Mouse (Mus musculus) adipocyte (in vitro differentiated cells): ENCODE results near the gene Thtpa.

Experiments
- DNase-seq: peaks from one replicate; pipeline ENCODE4 v3.0.0-alpha.2; 2016; ENCODE audit warnings: low spot score

Thtpa gene

DNA sequence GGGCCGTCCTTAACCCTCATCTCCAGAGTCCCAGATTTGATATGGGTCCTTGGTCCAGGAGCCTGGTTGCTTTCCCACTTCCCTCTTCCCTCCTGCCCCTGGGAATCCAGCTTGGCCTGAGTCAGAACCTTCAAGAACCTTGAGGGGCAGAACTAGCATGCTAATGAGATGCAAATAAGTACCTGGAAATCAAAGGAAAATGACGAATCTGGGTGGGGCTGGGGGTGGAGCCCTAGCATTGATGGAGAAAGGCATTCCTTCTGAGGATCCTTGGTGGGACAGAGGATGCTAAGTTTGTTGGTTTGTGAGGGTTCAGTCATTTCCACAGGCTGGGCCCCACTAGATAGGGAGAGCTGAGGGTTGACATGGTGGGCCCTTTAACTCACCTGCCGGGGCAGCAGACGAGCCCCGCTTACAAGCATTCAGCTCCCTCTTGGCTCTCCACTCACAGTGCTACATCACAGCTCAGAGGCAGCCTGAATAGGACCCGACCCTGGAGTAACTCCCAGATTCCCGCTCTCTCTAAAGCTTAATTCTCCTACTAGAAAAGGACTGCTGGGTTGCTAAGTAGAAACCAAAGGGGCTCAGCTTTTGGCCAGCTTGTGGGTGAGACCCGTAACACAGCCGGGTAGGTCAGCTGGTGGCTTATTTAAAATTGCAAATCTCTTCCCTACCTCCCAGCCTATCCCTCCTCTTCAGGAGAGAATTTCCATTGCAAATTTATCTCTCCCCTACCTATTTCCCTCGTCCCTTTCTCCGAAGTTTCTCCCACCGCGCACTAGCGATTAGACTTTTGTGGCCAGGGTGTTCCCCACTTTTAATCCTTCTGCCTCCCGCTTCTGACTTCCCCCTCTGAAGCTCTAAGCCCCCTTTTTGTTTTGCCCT lies 16.9 kb upstream of the Thtpa start:
- no peak for DNase-seq

DNA sequence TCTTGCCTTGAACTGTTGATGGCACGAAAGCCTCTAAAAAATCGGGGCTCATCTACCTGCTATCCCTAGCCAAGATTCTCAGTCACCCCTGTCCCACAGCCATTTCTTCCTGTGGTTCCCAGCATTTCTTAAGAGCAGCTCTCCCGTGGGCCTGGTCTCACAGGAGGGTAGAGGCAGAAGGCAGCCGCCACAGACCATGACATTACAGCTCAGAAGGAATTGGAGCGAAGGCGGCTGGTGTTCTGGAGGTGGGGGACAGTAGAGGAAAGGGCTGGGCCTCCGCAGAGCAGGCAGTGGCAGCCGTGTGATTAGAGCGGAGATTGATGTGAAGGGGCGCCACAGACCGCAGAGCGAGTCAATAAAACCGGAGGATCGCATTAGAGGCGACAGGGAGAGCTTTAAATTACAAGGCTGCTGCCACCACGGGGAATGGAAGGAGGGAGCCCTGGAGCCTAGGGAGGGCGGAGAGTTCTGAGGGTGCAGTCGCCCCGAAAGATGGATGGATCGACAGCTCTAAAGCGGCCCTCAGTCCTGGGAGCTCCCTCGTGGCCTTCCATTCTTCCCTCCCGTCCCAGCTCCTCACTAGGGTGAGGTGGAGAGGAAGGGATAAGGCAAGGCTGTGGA lies 16.1 kb upstream of the Thtpa start:
- no peak for DNase-seq

DNA sequence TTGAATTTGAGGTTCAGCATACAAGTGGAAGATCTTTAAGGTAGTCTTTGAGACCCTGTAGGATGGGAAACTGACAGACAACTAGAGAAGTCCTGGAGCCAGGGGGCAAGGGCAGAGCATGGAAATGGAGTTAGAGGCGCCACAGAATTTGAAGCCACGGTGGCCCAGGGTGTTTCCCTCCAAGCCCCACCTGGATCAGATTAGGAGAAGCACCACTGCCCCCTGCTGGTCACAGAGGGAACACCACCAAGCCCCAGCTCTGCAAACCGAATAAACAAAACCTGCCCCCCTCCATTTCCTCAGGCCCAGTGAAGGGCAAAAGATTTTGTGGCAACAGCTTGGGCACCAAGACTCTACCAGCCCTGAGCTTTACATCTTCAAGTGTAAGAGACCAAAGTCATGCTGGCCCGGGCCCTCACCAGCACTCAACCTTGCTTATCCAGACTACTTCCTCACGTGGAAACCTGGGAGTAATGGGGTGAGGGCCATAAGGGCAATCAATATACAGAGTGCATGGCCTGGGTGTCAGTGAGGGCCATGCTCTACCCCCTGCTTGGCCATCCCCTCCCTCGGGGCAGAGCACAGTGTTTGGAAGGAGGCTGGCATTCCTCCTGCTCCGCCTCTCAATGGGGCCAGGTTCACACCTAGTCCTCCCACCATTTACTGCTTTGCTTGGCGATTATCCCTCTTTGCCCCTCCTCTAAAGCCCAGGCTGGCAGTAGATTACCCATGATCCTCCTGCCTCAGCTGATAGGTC lies 15.2 kb upstream of the Thtpa start:
- DNase-seq, result peak; percentile 23

DNA sequence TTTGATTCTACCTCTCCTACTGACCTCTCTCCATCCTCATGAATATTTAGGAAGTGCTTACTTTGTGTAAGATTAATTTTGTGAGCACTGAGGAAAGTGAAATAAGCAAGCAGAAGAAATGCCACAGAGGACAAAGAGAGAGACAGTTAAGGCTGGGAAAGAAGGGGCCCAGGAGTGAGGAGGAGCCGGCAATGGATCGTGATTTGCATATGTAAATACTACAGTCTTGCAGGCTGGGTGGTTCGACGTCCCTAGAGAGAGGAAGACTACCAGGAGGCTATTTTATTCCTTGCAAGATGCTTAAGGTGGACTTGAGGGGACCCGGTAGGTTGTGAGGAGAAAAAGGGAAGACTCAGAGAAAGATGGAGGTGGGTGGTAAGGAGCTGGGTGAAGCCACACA lies 13.5 kb upstream of the Thtpa start:
- no peak for DNase-seq

DNA sequence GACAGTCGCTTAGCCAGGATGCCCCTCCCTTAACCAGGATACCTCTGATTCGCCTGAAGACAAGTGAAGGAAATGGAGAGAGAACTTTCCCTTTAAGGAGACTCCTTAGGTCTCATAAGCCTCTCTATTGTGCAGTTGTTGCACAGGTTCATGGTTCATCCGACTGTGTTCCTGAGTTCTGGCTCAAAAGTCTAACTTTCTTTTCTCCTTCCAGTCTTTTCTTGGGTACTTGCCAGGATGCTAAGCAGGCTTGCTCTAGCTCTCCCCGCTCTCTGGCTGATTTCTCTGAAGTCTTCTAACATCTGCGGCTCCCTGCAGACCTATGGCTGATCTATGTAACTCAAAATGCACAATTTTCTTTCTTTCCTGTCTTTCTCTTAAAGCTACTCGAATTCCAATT lies 11.1 kb upstream of the Thtpa start:
- DNase-seq, result peak; percentile 20

DNA sequence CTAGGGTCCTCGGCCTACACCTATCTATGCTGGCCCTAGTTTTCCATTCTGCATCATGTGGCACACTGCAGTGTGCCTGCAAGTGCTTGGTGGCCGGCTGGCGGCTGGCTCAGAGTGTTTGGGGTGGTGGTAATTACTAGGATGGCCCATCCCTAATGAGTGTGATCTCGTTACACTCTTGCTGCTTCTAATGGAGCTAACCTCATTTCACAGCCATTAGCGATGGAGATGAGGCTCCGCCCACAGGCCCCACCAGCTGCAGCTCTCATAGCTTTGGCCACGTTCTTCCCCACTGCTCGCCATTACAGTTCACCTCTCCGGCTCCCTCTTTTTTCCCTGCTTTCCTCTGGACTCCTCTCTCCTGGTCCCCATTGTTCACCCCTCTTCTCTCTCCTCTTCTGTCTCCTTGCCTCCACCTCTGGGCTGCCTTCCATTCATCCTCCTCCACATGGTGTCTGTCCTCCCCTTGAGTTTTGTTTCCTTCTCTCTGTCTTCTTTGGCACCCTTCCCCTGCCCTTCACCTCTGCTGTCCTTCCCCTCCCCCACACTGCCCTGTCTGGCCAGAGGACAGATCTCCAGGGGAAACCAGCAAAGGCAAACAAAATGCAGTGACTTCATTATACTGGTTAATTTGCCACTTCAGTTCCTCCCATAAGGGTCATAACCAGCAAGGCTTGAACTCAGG lies 9.1 kb upstream of the Thtpa start:
- no peak for DNase-seq

DNA sequence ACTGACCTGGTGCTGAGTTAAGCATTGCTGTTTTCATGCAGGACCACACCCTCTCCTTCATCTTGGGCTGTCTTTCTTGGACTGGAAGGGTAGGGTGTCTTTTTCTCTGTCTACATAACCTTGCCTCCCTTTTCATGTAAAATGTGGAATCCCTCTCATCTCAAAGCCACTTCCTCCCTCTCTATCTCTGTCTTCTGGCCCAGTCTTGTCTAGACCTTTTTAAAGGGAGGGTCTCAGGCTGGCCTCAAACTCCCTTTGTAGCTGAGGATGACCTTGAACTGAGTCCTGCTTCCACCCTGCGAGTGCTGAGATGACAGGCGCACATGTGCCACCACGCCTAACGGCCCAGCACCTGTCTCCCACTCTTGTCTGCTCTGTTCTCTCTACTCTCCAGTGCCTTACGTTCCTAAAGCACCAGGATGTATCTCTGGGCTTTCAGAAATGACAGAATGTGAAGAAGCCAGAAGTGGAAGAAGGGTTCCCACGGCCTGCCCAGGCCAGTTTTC lies 8.5 kb upstream of the Thtpa start:
- no peak for DNase-seq

DNA sequence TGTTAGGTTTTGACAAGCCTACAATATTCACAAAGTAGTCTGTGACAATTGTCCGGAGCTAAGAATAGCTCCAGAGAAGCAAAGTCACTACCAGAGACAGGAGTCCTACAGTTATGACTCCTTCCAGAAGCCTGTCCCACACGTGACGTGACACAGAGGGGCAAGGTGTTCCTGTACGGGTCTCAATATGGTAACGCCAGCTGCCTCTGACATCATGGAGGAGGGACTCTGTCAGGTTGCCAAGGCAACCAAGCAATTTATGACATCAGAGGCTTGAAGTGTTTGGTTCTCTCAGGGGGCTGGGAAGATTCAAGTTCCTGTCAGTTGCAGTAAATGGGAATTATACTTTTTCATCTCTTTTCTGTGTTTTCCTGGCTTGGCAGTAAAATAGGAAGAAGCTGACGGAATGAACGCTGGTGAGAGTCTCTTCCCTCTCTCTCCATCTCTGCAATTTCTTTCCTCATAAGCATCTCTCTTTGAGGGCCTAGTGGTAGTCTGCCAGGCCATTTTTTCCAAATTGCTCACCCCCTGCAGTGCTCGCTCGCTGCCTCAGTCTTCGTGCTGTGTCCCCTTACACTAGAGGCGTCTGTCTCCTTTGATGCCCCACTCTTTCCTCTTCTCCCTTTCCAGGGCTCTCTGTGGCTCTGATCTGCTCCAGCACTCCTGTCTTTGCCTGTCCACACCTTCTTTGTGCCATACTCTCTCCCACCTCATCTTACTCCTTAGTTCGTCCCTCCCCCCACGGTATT lies 5.2 kb upstream of the Thtpa start:
- DNase-seq, result no peak

DNA sequence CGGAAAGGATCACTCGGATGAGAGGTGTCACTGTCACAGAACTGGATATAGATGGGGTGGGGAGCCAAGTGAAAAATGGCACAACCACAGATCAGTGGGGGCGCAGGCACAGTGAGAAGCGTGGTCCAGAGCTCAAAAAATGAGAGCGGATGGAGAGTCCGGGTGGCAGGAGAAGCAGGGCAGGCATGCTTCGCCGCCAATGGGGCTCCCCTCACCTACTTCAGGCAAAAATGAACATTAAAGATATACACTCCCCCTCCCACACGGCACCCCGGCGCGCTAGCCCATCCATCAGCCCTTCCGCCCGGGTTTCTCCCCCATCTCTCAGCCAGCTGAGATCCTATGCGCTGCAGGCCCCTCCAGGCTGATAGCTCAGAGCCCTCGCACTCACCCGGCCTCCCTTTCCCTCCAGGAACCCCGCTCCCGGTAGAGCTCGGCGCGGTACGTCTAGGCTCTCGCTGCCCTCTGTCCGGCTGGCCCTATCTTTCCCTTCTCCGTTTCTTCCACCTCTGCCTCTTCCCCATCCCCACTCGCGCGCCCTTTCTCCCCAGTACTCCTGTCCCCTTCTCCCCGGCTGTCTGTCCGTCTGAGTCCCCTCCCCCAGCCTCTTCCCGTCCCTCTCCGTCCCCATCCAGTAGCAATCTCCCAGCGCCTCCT lies 3.2 kb upstream of the Thtpa start:
- no peak for DNase-seq

DNA sequence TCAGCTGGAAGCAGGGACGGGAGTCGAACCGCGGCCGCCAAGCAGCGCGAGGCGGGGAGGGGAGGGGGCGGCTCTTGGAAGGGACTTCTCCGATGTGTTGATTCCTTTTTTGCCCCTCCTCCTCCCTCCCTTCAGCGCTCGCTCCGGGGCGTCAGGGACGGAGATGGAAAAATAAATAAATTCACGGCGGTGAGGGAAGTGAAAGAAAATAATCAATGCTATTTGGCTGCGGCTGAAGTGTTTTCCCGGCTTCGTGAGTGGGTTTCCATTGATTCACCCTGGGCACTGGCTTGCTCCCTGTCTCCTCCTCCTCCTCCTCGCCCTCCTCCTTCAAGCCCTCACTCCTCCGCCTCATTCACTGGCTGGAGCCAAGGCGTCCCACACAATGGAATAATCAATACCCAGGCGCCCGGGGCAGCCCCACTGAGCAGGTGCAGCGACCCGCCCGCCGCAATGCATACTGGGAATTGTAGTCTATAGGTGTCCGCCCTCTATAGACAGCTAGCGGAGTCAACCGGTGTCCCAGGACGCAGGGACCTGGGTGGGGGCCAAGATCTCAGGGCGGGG lies 2.5 kb upstream of the Thtpa start, which contains the start of gene Zfhx2:
Gene Zfhx2 (minus strand): TSS at position 314 of the 567 bp plus-strand sequence.
- DNase-seq, result peak; percentile 68

DNA sequence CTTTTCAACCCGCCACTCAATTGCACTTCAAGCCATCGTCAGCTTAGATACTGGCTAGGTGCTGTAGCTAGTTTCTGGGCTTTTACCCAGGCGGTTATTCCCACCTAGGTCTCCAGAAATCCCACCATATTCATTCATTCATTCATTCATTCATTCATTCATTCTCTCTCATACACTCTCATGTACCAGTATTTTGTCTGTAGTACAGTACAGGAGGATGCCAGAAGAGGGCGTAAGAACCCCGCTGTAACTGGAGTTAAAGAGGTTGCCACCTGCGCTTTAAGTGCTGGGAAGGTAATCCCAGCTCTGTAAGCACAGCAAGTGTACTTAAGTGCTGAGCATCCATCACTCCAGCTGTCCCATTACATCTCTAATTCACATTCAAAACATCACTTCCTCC lies 657 bp upstream of the Thtpa start:
- DNase-seq, result no peak

DNA sequence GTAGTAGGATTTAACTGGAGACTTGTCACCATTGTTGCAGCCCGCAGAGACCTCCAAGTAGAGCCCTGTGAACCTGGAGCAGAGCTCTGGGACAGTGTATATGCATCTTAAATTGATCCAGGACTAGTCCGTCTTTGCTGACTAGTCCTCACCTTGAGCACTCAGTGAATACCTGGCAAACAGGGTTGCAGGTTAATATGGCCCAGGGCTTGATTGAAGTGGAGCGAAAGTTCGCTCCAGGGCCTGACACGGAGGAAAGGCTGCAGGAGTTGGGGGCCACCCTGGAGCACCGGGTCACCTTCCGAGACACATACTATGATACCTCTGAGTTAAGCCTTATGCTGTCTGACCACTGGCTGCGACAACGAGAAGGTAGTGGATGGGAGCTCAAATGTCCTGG lies 679 bp downstream of the Thtpa start:
- no peak for DNase-seq

DNA sequence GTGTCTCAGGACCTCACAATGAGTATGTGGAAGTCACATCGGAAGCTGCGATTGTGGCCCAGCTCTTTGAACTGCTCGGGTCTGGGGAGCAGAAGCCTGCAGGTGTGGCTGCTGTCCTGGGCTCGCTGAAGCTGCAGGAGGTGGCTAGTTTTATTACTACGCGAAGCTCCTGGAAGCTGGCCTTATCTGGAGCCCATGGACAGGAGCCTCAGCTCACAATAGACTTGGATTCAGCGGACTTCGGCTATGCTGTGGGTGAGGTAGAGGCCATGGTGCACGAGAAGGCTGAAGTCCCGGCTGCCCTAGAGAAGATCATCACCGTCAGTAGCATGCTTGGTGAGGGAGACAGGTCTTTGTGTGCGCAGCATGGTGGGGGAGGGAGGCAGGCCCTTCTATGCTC lies 1.1 kb downstream of the Thtpa start:
- no peak for DNase-seq

DNA sequence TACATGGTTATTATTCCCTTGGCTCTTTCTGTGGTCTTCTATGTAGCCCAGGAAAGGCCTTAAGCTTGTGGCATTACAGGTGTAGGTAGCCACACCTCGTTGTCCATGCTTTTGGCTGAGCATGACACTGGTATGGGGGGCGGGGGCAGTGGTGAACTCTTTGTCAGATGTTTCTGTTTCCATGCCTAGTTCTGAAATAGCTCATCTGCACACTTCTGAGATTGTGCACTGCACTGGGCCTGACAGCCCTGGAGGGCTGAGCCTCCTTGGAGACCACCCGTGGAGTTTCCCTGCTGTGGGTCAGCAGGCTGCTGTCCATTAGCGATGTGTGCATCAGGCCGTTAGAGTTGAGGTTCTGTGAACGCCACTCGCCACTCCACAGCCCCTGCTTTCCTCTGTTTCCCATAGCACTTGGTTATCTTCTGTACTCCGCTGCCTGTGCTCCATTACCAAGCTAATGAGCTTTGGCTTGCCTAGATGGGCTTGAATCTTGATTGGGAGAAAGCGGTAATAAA lies 2.0 kb downstream of the Thtpa start:
- no peak for DNase-seq

DNA sequence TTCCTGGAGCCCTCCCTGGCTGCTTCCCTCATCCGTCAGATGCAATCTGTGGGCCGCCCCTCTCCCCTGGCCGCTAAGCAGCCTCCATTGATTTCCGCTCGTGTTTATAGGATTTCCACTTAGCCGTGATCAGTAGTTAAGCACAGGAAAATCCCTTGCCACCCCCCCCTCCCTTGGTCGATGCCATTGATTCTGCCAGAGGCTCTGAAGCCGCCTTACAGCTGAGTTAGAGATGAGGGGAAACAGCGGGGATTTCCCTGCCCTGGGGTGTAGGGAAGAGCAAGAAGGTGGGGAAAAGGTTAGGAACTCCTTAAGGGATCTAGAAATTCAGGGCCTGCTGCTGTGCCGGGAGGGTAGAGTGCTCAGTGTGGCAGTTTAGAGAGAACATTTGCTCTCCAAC lies 3.1 kb downstream of the Thtpa start:
- DNase-seq, result no peak

DNA sequence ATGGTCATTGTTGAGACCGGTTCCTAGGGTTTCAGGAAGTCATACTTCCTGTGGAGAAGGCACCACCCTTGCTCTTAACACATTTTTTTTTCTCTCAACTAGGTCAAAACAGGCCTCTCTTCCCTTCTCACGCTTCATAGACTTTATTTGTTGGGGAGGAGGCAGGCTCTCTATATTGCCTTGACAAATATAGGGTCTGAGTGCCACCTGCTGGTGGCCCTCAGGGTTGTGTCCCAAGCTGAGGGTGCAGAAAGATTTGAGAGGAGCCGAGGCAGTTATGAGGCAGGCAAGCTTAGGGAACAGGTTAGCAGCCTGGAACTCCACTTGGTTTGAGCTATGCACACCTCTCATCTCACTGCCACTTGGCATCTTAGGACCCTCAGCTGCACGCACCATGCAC lies 3.5 kb downstream of the Thtpa start:
- DNase-seq, result no peak

DNA sequence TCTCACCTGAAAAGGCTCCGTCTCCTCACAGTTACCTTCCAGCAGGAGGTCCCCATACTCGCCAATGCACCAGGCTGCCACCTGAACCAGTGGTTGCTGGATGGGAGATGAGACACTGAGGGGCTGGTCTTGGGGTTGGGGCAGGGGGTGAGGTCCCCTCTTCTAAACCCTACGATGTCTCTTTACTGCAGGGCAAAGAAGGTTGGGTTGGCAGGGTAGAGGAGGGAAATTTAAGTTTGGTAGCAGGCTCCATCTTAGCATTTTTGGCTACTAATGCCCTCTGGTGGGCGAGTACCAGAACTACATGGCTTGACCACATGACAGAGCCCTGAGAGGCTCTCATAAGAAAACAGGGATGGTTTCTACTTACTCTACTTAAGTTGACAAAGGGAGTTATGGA lies 7.0 kb downstream of the Thtpa start:
- peak; percentile 59 for DNase-seq

DNA sequence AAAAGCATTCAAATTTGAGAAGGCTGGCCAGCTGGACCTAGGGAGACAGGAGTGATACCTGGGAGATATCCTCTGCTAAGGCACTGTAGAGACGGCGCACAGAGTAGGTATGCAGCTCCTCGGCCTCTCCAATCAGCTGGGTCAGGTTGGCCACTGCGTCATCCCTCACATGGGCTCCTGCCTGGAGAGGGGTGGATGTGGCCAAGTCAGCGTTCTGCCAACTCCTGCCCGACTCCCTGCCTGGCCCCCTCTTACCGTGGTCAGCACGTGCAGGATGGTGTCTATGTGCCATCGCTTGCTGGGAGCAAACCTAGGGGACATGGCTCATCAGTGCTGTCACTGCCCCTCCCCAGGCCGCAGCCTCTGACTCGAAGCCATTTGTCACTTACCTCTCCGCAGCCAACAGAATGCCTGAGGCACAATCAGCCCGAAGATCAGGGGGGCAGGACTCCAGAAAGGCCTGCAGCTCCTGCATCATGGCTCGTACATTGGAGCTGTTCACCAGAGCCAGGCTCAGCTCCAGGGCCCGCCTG lies 7.7 kb downstream of the Thtpa start:
- DNase-seq, result no peak

DNA sequence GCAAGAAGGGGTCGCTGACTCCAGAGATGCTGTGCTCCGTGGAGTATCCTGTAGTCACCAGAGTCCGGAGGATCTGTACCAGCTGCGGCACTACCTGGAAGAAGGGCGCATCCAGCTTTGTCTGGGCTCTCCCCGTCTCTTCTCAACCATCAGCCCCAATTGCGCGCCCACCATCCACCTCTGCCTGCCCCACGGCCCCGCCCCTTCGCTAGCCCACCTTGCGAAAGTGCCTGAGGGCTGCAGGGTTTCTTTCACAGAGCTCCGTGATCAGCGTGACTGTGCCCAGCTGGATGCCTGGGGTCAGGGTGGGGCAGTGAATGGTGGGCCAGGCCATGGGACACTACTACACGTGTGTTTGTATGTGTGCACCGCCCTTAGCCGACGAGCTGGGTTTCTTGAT lies 9.8 kb downstream of the Thtpa start:
- DNase-seq, result no peak

DNA sequence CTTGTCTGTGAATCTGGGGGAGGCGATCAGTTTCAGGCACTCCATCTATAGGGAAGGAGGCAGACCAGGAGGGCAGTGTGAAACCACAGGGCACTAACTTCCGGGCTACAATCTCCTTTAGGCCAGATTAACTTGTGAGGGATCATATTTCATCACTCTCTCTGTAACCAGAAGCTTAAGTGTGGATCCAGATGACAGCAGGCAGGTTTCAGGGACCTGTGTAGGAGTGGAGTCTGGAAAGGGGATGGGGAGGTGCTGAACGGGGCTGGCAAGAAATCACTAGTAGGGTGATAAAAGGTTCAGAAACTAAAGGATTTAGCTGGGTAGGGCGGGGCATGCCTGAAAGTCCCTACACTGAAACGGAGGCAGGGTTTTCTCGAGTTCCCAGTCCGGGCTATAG lies 10.8 kb downstream of the Thtpa start:
- no peak for DNase-seq
